Mouse (Mus musculus): Measurements from ENCODE around the gene Mtfr2. TPM values are rescaled to one million over a fixed set of nuclear protein-coding genes. Genes with fewer than 3 reads are reported as not detected.
A peak's percentile ranks its signal among the peaks of the same experiment; 100 is the strongest.

The Mtfr2 gene
- polyA plus RNA-seq, 1 experiment from 2014 or later: 2.9 TPM

DNA sequence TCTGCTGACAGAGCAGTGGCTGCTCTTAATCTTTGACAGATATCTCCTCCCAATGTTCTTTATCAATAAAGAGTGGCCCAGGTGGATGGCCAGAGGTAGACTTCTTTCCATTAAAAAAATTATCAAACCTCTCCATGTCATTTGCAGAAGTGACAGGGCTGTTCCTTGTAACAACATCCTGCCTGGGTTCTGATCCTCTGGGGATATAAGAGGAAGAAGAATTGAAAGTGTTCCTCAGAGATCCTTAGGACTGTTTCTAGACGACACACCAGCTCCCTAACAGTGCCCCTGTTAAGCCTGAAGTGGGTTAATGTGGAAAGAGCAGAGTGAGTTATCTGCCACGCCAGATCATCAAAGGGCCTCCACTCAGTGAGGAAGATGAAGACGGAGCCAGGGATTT, 43.0 kb downstream of the Mtfr2 start:
- no peaks in the 10 kb centered on the region for H3K27me3 ChIP-seq (ENCODE audit: low read depth, poor library complexity, severe bottlenecking)
- DNase-seq (ENCODE audit: low spot score): no peak
- H3K4me3 ChIP-seq: no peak overlapping the region
- 77% methylated on average over 3 of the region's 3 CpGs for WGBS
- H3K27ac ChIP-seq (replicated peaks): no peak overlapping the region
- H3K4me1 ChIP-seq: no peaks in the 10 kb centered on the region
- no peaks in the 10 kb centered on the region for H3K9me3 ChIP-seq (replicated peaks)
- H3K36me3 ChIP-seq: no peaks in the 10 kb centered on the region

GRCm38 (mm10) chr10:20394815-20395214, 47.2 kb downstream of the Mtfr2 start:
- Histone ChIP-seq H3K4me1 (no peaks in the 10 kb centered on the region; the same call in 1 of the 2 replicates), H3K9me3 (replicated peaks) (no peaks in the 10 kb centered on the region), H3K4me3 (no peak overlapping the region), H3K27ac (replicated peaks) (no peak overlapping the region), H3K27me3 (ENCODE audit: low read depth, poor library complexity, severe bottlenecking) (no peaks in the 10 kb centered on the region), H3K36me3 (no peaks in the 10 kb centered on the region)
- WGBS: 88% methylated on average over 5 of the region's 5 CpGs
- no peak for DNase-seq (ENCODE audit: low spot score)

GRCm38 (mm10) chr10:20395778-20396177, 48.2 kb downstream of the Mtfr2 start:
- Histone ChIP-seq H3K9me3 (replicated peaks) (no peaks in the 10 kb centered on the region), H3K27me3 (ENCODE audit: low read depth, poor library complexity, severe bottlenecking) (no peaks in the 10 kb centered on the region), H3K4me3 (no peak overlapping the region), H3K27ac (replicated peaks) (no peak overlapping the region), H3K4me1 (peaks cover 5% of the 10 kb centered on the region; the same call in 1 of the 2 replicates), H3K36me3 (no peaks in the 10 kb centered on the region)
- 93% methylated on average over 3 of the region's 3 CpGs for WGBS
- no peak for DNase-seq (ENCODE audit: low spot score)

DNA sequence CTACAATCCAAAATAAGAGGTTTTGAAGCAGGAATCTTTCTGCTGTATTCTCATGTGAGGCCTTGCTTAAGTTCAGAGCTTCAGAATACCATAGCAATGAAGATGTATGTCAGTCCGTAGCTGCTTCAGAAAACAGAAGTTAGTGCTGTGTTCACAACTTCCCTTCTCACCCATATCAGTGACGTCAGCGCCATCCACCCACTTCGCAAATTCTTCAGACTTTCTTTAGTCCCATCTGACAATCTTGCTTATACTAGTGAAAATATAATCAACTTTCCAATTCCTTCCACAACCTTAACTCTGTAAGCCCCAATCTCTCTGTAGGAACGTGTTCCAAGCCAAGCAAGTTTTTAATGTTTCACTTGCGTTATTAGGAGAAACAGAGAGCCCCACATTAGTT, 50.7 kb downstream of the Mtfr2 start:
- no peaks in the 10 kb centered on the region for H3K9me3 ChIP-seq (replicated peaks)
- H3K4me1 ChIP-seq: peaks cover 5% of the 10 kb centered on the region; the same call in 1 of the 2 replicates
- no peak for DNase-seq (ENCODE audit: low spot score)
- WGBS: 89% methylated on average over 6 of the region's 6 CpGs
- no peak overlapping the region for H3K4me3 ChIP-seq
- no peak overlapping the region for H3K27ac ChIP-seq (replicated peaks)
- no peaks in the 10 kb centered on the region for H3K27me3 ChIP-seq (ENCODE audit: low read depth, poor library complexity, severe bottlenecking)
- no peaks in the 10 kb centered on the region for H3K36me3 ChIP-seq

GRCm38 (mm10) chr10:20398641-20399390, 51.2 kb downstream of the Mtfr2 start:
- Histone ChIP-seq H3K4me1 (peaks cover 5% of the 10 kb centered on the region; the same call in 1 of the 2 replicates), H3K27me3 (ENCODE audit: low read depth, poor library complexity, severe bottlenecking) (no peaks in the 10 kb centered on the region), H3K36me3 (no peaks in the 10 kb centered on the region), H3K27ac (replicated peaks) (no peak overlapping the region), H3K9me3 (replicated peaks) (no peaks in the 10 kb centered on the region), H3K4me3 (no peak overlapping the region)
- WGBS: 84% methylated on average over 12 of the region's 12 CpGs
- DNase-seq (ENCODE audit: low spot score): no peak

DNA sequence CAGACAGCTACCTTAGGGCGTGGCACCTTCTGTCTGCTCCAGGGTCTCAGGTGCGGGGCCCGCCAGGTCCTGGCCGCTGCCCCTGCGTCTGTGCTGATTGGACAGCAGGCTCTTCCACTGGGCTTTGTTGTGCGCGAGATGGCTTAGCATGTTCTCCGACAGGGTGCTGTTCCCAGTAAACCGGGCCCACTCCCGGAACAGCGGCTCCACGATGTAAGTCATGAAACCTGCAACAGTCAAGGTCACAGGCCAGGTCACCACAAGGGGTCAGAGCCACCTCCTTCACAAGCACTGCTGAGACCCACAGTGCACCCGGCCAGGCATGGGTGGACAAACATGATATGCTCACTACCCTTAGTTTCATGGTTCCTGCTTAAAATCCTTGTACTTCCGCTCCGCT, 52.8 kb downstream of the Mtfr2 start:
- WGBS: 74% methylated on average over 15 of the region's 15 CpGs
- no peaks in the 10 kb centered on the region for H3K9me3 ChIP-seq (replicated peaks)
- H3K27me3 ChIP-seq (ENCODE audit: low read depth, poor library complexity, severe bottlenecking): no peaks in the 10 kb centered on the region
- H3K27ac ChIP-seq (replicated peaks): no peak overlapping the region
- DNase-seq (ENCODE audit: low spot score): no peak
- H3K36me3 ChIP-seq: no peaks in the 10 kb centered on the region
- peaks cover 5% of the 10 kb centered on the region; the same call in 1 of the 2 replicates for H3K4me1 ChIP-seq
- H3K4me3 ChIP-seq: peak overlapping the region; percentile 21

DNA sequence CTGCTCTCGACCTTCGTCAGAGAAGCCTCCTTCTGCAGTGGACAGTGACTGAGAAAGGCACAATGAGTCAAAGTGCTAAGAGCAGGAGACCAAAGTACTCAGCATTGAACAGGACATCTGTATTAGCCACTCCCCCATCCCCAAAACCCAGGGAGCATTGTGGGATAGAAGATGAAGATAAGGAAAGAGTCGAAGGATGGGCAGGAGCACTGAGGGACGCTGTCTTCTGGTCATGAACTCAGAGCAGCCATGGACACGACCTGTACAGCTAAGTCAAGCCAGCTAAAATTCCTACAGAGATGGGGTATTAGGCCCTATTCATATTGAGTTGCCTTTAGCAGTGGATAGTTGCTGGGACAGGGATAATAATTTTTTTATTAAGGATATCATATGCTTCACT, 55.4 kb downstream of the Mtfr2 start:
- no peak for DNase-seq (ENCODE audit: low spot score)
- 88% methylated on average over 5 of the region's 5 CpGs for WGBS
- Histone ChIP-seq H3K4me1 (peaks cover 5% of the 10 kb centered on the region; the same call in 1 of the 2 replicates), H3K4me3 (no peak overlapping the region), H3K9me3 (replicated peaks) (no peaks in the 10 kb centered on the region), H3K27ac (replicated peaks) (no peak overlapping the region), H3K27me3 (ENCODE audit: low read depth, poor library complexity, severe bottlenecking) (no peaks in the 10 kb centered on the region), H3K36me3 (no peaks in the 10 kb centered on the region)

GRCm38 (mm10) chr10:20405471-20405870, 57.9 kb downstream of the Mtfr2 start:
- Histone ChIP-seq H3K9me3 (replicated peaks) (no peaks in the 10 kb centered on the region), H3K36me3 (no peaks in the 10 kb centered on the region), H3K27me3 (ENCODE audit: low read depth, poor library complexity, severe bottlenecking) (no peaks in the 10 kb centered on the region), H3K4me1 (0 out of 2 replicates have a peak, but pooled peaks cover 1% of the 10 kb centered on the region), H3K4me3 (no peak overlapping the region), H3K27ac (replicated peaks) (no peak overlapping the region)
- 91% methylated on average over 2 of the region's 2 CpGs for WGBS
- peak; percentile 24 for DNase-seq (ENCODE audit: low spot score)

DNA sequence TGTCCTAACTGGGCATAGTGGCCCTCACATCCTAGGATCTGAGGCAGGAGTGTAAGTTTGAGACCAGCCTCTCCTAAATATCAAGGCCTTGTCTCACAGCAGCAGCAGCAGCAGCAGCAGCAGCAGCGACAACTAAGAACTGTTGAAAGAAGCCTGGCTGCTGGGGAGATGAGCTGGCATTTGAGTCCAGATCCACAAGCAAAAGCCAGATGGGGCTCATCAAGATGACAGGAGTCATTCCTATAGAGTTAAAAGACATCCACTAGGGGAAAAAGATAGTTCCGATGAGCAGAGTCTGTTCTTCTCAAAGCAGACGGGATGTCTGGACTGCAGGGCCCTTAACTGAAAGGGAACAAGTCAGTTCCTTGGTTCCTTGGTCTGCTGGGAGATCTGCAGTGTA, 60.8 kb downstream of the Mtfr2 start:
- no peaks in the 10 kb centered on the region for H3K36me3 ChIP-seq
- H3K27ac ChIP-seq (replicated peaks): no peak overlapping the region
- no peaks in the 10 kb centered on the region for H3K4me1 ChIP-seq
- no peak for DNase-seq (ENCODE audit: low spot score)
- 82% methylated on average over 3 of the region's 3 CpGs for WGBS
- H3K4me3 ChIP-seq: no peak overlapping the region
- H3K27me3 ChIP-seq (ENCODE audit: low read depth, poor library complexity, severe bottlenecking): no peaks in the 10 kb centered on the region
- H3K9me3 ChIP-seq (replicated peaks): no peaks in the 10 kb centered on the region

DNA sequence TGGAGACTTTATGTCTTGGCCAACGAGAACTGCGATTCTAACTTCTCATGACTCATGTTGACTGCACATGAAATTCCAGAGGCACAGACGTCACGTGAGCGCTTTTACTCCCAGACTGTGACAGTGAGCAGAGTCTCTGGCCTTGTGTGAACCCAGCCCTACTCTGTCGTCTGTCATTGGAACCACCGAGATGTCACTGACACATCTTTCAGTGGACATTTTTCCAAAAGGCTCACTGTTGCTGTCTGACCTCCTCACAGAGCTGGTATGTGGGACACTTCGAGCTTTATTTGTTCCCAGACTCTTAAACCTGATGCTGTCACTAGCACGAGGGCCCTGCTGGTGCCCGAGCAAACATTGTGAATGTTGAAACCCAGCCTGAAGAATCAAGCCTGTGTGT, 61.6 kb downstream of the Mtfr2 start:
- Histone ChIP-seq H3K36me3 (no peaks in the 10 kb centered on the region), H3K27ac (replicated peaks) (no peak overlapping the region), H3K9me3 (replicated peaks) (no peaks in the 10 kb centered on the region), H3K27me3 (ENCODE audit: low read depth, poor library complexity, severe bottlenecking) (no peaks in the 10 kb centered on the region), H3K4me1 (no peaks in the 10 kb centered on the region), H3K4me3 (no peak overlapping the region)
- 91% methylated on average over 10 of the region's 10 CpGs for WGBS
- DNase-seq (ENCODE audit: low spot score): no peak

Other genes with a start within 250 kb of the Mtfr2 start
- 9.9 and 10.9 TPM in 2 replicates for gene Map7, start 199.3 kb upstream of the Mtfr2 start, polyA plus RNA-seq (2016; fragmentation: Nextera tagmentation; extraction: Ambion mirVana)
- gene Bclaf1, start 35.3 kb upstream of the Mtfr2 start, polyA plus RNA-seq (2016; fragmentation: Nextera tagmentation; extraction: Ambion mirVana): 154 and 165 TPM in 2 replicates